Mouse (Mus musculus) myocyte (in vitro differentiated cells): ENCODE data around the gene Ifi47. TPM values are rescaled to one million over a fixed set of nuclear protein-coding genes. Genes with fewer than 3 reads are reported as not detected.

Experiments used
- H3K27me3 ChIP-seq: one replicate; pipeline ENCODE4 v1.6.1; 2011; ENCODE audit not compliant: control insufficient read depth, insufficient read depth, insufficient read length
- H3K36me3 ChIP-seq: one replicate; pipeline ENCODE4 v1.6.1; 2011; ENCODE audit not compliant: control insufficient read depth, insufficient read depth
- H3K4me2 ChIP-seq: one replicate; pipeline ENCODE4 v1.6.1; 2011; ENCODE audit warnings: low read depth, control low read depth
- H3K4me3 ChIP-seq: one replicate; pipeline ENCODE4 v1.5.1; 2011; ENCODE audit warnings: mild to moderate bottlenecking, control low read depth, moderate library complexity
- H3K79me2 ChIP-seq: one replicate; pipeline ENCODE4 v1.6.1; 2011; ENCODE audit not compliant: control insufficient read depth, insufficient read depth
- H3ac ChIP-seq: one replicate; pipeline ENCODE4 v1.6.1; 2011; ENCODE audit not compliant: control insufficient read depth, insufficient read length
- CEBPB ChIP-seq: IDR thresholded peaks from 2 replicates; pipeline ENCODE4 v1.6.1; 2011; ENCODE audit warnings: mild to moderate bottlenecking, moderate library complexity; ENCODE audit not compliant: poor library complexity, insufficient read depth, severe bottlenecking
- E2F4 ChIP-seq: IDR thresholded peaks from one replicate; pipeline ENCODE4 v1.6.1; 2011; ENCODE audit warnings: mild to moderate bottlenecking, control low read depth, moderate library complexity; ENCODE audit not compliant: insufficient read depth
- MAX ChIP-seq: IDR thresholded peaks from one replicate; pipeline ENCODE4 v1.6.1; 2011; ENCODE audit warnings: low read depth, mild to moderate bottlenecking, control low read depth
- MYOD1 ChIP-seq, 3 experiments: IDR thresholded peaks; one replicate each; pipeline ENCODE4 v1.6.1; 2011; ENCODE audit warnings: control low read depth in 2 of 3, low read depth in 2 of 3, mild to moderate bottlenecking in 2 of 3, moderate library complexity in 1 of 3; ENCODE audit not compliant: insufficient read length in 2 of 3, control insufficient read depth in 1 of 3
- MYOG ChIP-seq, 3 experiments: IDR thresholded peaks; one replicate each; pipeline ENCODE4 v1.6.1; 2011; ENCODE audit warnings: control low read depth in 2 of 3, low read depth in 2 of 3, mild to moderate bottlenecking in 2 of 3; ENCODE audit not compliant: insufficient read length in 2 of 3, control insufficient read depth in 1 of 3, insufficient read depth in 1 of 3
- POLR2A ChIP-seq: IDR thresholded peaks from one replicate; pipeline ENCODE4 v1.6.1; 2011; ENCODE audit warnings: low read depth, mild to moderate bottlenecking, control low read depth, moderate library complexity; ENCODE audit not compliant: insufficient read length
- POLR2AphosphoS2 ChIP-seq: IDR thresholded peaks from one replicate; pipeline ENCODE4 v1.6.1; 2011; ENCODE audit warnings: low read depth, control low read depth; ENCODE audit not compliant: insufficient read length
- REST ChIP-seq: IDR thresholded peaks from one replicate; pipeline ENCODE4 v1.6.1; 2011; ENCODE audit warnings: mild to moderate bottlenecking, control low read depth, moderate library complexity; ENCODE audit not compliant: insufficient read depth, insufficient read length
- SRF ChIP-seq: IDR thresholded peaks from one replicate; pipeline ENCODE4 v1.6.1; 2011; ENCODE audit warnings: low read depth; ENCODE audit not compliant: control insufficient read depth, insufficient read length
- TCF12 ChIP-seq: IDR thresholded peaks from one replicate; pipeline ENCODE4 v1.6.1; 2011; ENCODE audit warnings: mild to moderate bottlenecking, control low read depth; ENCODE audit not compliant: poor library complexity, insufficient read depth, severe bottlenecking
- TCF3 ChIP-seq: IDR thresholded peaks from one replicate; pipeline ENCODE4 v1.6.1; 2011; ENCODE audit warnings: low read depth, control low read depth; ENCODE audit not compliant: insufficient read length
- USF1 ChIP-seq: IDR thresholded peaks from one replicate; pipeline ENCODE4 v1.6.1; 2011; ENCODE audit warnings: low read depth, mild to moderate bottlenecking, control low read depth, moderate library complexity
- polyA plus RNA-seq: library from polyadenylated mRNA; unstranded; fragments of >200 nt; fragmentation: generic; extraction: Trizol; gene quantifications from one replicate; pipeline ENCODE4 v1.2.1, GENCODE M21; 2012; ENCODE audit warnings: missing spikeins

Gene Ifi47
- polyA plus RNA-seq, 1 experiment = 1.00 TPM

GRCm38 (mm10) chr11:49083808-49084207 is 7.4 kb downstream of the Ifi47 start:
- TF ChIP-seq USF1 = no peak
- TF ChIP-seq REST = no peak
- TF ChIP-seq TCF12 = no peak
- TF ChIP-seq POLR2AphosphoS2 = no peak
- no peak for TF ChIP-seq MYOG (IDR thresholded peaks at IDR 0.05; ENCODE audit: control insufficient read depth in 1 of 3, insufficient read depth in 1 of 3, insufficient read length in 2 of 3, low read depth in 2 of 3)
- no peak for TF ChIP-seq TCF3
- TF ChIP-seq CEBPB = no peak
- no peak for TF ChIP-seq MYOD1 (IDR thresholded peaks at IDR 0.05; ENCODE audit: control insufficient read depth in 1 of 3, insufficient read length in 2 of 3, low read depth in 2 of 3)
- no peak for TF ChIP-seq SRF
- TF ChIP-seq E2F4 = no peak
- no peak for TF ChIP-seq MAX
- no peak for TF ChIP-seq POLR2A
- H3ac ChIP-seq = no peak overlapping the region
- no peaks in the 10 kb centered on the region for H3K27me3 ChIP-seq
- no peak overlapping the region for H3K4me3 ChIP-seq
- H3K36me3 ChIP-seq = no peaks in the 10 kb centered on the region
- H3K4me2 ChIP-seq = no peak overlapping the region
- H3K79me2 ChIP-seq = no peaks in the 10 kb centered on the region

- H3ac ChIP-seq = no peak overlapping the region
- peak overlapping the region; percentile 49 for H3K4me2 ChIP-seq
- TF ChIP-seq E2F4 (no peak), MYOD1 (IDR thresholded peaks at IDR 0.05; ENCODE audit: control insufficient read depth in 1 of 3, insufficient read length in 2 of 3, low read depth in 2 of 3) (no peak), POLR2AphosphoS2 (no peak)
- H3K79me2 ChIP-seq = no peaks in the 10 kb centered on the region
- no peaks in the 10 kb centered on the region for H3K27me3 ChIP-seq
- H3K36me3 ChIP-seq = no peaks in the 10 kb centered on the region
- H3K4me3 ChIP-seq = no peak overlapping the region
These were observed 8.0 kb downstream of the Ifi47 start for GRCm38 (mm10) chr11:49084385-49084784.

- peak overlapping the region; percentile 49 for H3K4me2 ChIP-seq
- H3K36me3 ChIP-seq = no peaks in the 10 kb centered on the region
- H3K4me3 ChIP-seq = no peak overlapping the region
- no peak for TF ChIP-seq POLR2AphosphoS2
- TF ChIP-seq TCF3 = no peak
- no peak for TF ChIP-seq SRF
- TF ChIP-seq TCF12 = no peak
- no peak for TF ChIP-seq POLR2A
- no peak for TF ChIP-seq USF1
- TF ChIP-seq MAX = no peak
- TF ChIP-seq MYOD1 (IDR thresholded peaks at IDR 0.05; ENCODE audit: control insufficient read depth in 1 of 3, insufficient read length in 2 of 3, low read depth in 2 of 3) = no peak
- no peak for TF ChIP-seq REST
- TF ChIP-seq MYOG (IDR thresholded peaks at IDR 0.05; ENCODE audit: control insufficient read depth in 1 of 3, insufficient read depth in 1 of 3, insufficient read length in 2 of 3, low read depth in 2 of 3) = no peak
- TF ChIP-seq CEBPB = no peak
- no peak for TF ChIP-seq E2F4
- no peak overlapping the region for H3ac ChIP-seq
- H3K79me2 ChIP-seq = no peaks in the 10 kb centered on the region
- H3K27me3 ChIP-seq = no peaks in the 10 kb centered on the region
These were observed 8.5 kb downstream of the Ifi47 start for GRCm38 (mm10) chr11:49084875-49085274.

GRCm38 (mm10) chr11:49086858-49087361 is 10.5 kb downstream of the Ifi47 start:
- Histone ChIP-seq H3K79me2 (no peaks in the 10 kb centered on the region), H3K36me3 (no peaks in the 10 kb centered on the region), H3K4me2 (peak overlapping the region; percentile 44), H3ac (no peak overlapping the region), H3K27me3 (no peaks in the 10 kb centered on the region), H3K4me3 (no peak overlapping the region)
- no peak for TF ChIP-seq CEBPB
- no peak for TF ChIP-seq TCF3
- TF ChIP-seq SRF = no peak
- no peak for TF ChIP-seq POLR2A
- no peak for TF ChIP-seq E2F4

- Histone ChIP-seq H3K4me3 (no peak overlapping the region), H3K4me2 (peak overlapping the region; percentile 24), H3K36me3 (no peaks in the 10 kb centered on the region), H3K27me3 (no peaks in the 10 kb centered on the region), H3ac (no peak overlapping the region), H3K79me2 (no peaks in the 10 kb centered on the region)
- TF ChIP-seq POLR2A (peak; percentile 30), TCF3 (peak; percentile 15), SRF (no peak), CEBPB (no peak), TCF12 (no peak), E2F4 (no peak), MYOG (IDR thresholded peaks at IDR 0.05; ENCODE audit: control insufficient read depth in 1 of 3, insufficient read depth in 1 of 3, insufficient read length in 2 of 3, low read depth in 2 of 3) (peak in 2 of 3 experiments; percentile 80 to 87), USF1 (no peak), MAX (no peak), POLR2AphosphoS2 (no peak), MYOD1 (IDR thresholded peaks at IDR 0.05; ENCODE audit: control insufficient read depth in 1 of 3, insufficient read length in 2 of 3, low read depth in 2 of 3) (peak in 2 of 3 experiments; percentile 90 to 96), REST (no peak)
These were observed 11.6 kb downstream of the Ifi47 start for GRCm38 (mm10) chr11:49087830-49088616.
